Mouse (Mus musculus) embryo, embryonic 10.5 days (tissue): Measurements from ENCODE around the gene Siah3.

Experiments used
- DNase-seq: peaks from one replicate; pipeline ENCODE4 v3.0.0-alpha.2; 2015; ENCODE audit warnings: low spot score

The Siah3 gene

GRCm38 (mm10) chr14:75524648-75525047, 68.9 kb downstream of the Siah3 start:
- DNase-seq: no peak

GRCm38 (mm10) chr14:75525376-75526145, 69.8 kb downstream of the Siah3 start:
- DNase-seq: no peak

- DNase-seq: no peak
These were observed 71.8 kb downstream of the Siah3 start for GRCm38 (mm10) chr14:75527464-75528190.

GRCm38 (mm10) chr14:75530815-75531353, 75.1 kb downstream of the Siah3 start:
- DNase-seq: no peak

GRCm38 (mm10) chr14:75539205-75539604, 83.4 kb downstream of the Siah3 start:
- DNase-seq: no peak

- no peak for DNase-seq
These were observed 84.6 kb downstream of the Siah3 start for GRCm38 (mm10) chr14:75540216-75540995.

GRCm38 (mm10) chr14:75540996-75541350, 85.2 kb downstream of the Siah3 start:
- peak; percentile 81 for DNase-seq

- DNase-seq: peak; percentile 87
These were observed 85.9 kb downstream of the Siah3 start for GRCm38 (mm10) chr14:75541731-75542130.

GRCm38 (mm10) chr14:75561577-75562331, 106.0 kb downstream of the Siah3 start:
- peak; percentile 47 for DNase-seq

GRCm38 (mm10) chr14:75565534-75566140, 109.9 kb downstream of the Siah3 start:
- DNase-seq: no peak

GRCm38 (mm10) chr14:75566303-75566702, 110.5 kb downstream of the Siah3 start:
- no peak for DNase-seq

GRCm38 (mm10) chr14:75579010-75579409, 123.2 kb downstream of the Siah3 start:
- no peak for DNase-seq
